Mouse (Mus musculus) heart, embryonic 11.5 days (tissue): ENCODE results near the gene Tmem211. TPM values are rescaled to one million over a fixed set of nuclear protein-coding genes. Genes with fewer than 3 reads are reported as not detected.

ENCODE experiments used
- ATAC-seq: fragments of 200-750 bp; cut with Nextera tagmentation; replicated peaks from 2 replicates; pipeline ENCODE4 v1.8.0; 2017; ENCODE audit warnings: moderate library complexity; ENCODE audit not compliant: insufficient number of reproducible peaks, low FRiP score, low TSS enrichment
- H3K27ac ChIP-seq: fragments of 300-500 bp; sonication (generic); 2 replicates; pipeline ENCODE4 v1.5.1; 2014; ENCODE audit warnings: mild to moderate bottlenecking, low read depth, low read length
- H3K27me3 ChIP-seq: fragments of 300-500 bp; sonication (generic); 2 replicates; pipeline ENCODE4 v1.6.1; 2014; ENCODE audit warnings: mild to moderate bottlenecking, low read length, mixed read lengths; ENCODE audit not compliant: control insufficient read depth, insufficient read depth
- H3K36me3 ChIP-seq: fragments of 300-500 bp; sonication (generic); 2 replicates; pipeline ENCODE4 v1.6.1; 2014; ENCODE audit warnings: mild to moderate bottlenecking, low read length, moderate library complexity, mixed read lengths; ENCODE audit not compliant: control insufficient read depth, insufficient read depth
- H3K4me1 ChIP-seq: fragments of 300-500 bp; sonication (generic); 2 replicates; pipeline ENCODE4 v1.6.1; 2014; ENCODE audit warnings: low read length; ENCODE audit not compliant: control insufficient read depth, insufficient read depth
- H3K4me2 ChIP-seq: fragments of 300-500 bp; sonication (generic); 2 replicates; pipeline ENCODE4 v1.6.1; 2014; ENCODE audit warnings: mild to moderate bottlenecking, moderate library complexity
- H3K4me3 ChIP-seq: fragments of 300-500 bp; sonication (generic); 2 replicates; pipeline ENCODE4 v1.5.1; 2014; ENCODE audit warnings: low read depth, low read length
- H3K9ac ChIP-seq: fragments of 300-500 bp; sonication (generic); 2 replicates; pipeline ENCODE4 v1.6.1; 2014; ENCODE audit warnings: mild to moderate bottlenecking, low read depth, low read length, moderate library complexity
- H3K9me3 ChIP-seq: fragments of 300-500 bp; sonication (generic); replicated peaks from 2 replicates; pipeline ENCODE4 v1.6.1; 2016; ENCODE audit warnings: low read length; ENCODE audit not compliant: control insufficient read depth
- WGBS: fragments of 180-500 bp; shearing (Covaris S2); extraction: QIAGEN DNeasy Blood & Tissue Kit; methylation state at CpG from one replicate; pipeline ENCODE4 v1.1.7; 2014; ENCODE audit not compliant: insufficient replicate concordance; 5-methylcytosine and 5-hydroxymethylcytosine counted together
- polyA plus RNA-seq: library from polyadenylated mRNA; unstranded; fragments of >200 nt; fragmentation: Nextera tagmentation; extraction: Ambion mirVana; gene quantifications from 2 replicates; pipeline ENCODE4 v1.2.1, GENCODE M21; 2014

Gene Tmem211
- not detected in 2 replicates for polyA plus RNA-seq

GRCm38 (mm10) chr5:113226632-113227102, at the start of gene Tmem211:
Gene Tmem211, plus strand, starts transcription at chr5:113226909.
- Histone ChIP-seq H3K4me2 (peak within 1 kb of the TSS; percentile 61), H3K36me3 (no peaks in the 10 kb centered on the region), H3K9me3 (no peaks in the 10 kb centered on the region), H3K27me3 (no peaks in the 10 kb centered on the region), H3K9ac (peak within 1 kb of the TSS; percentile 59), H3K4me3 (peak within 1 kb of the TSS; percentile 27; the same call in 1 of the 2 replicates), H3K4me1 (peaks cover 5% of the 10 kb centered on the region; the same call in 1 of the 2 replicates), H3K27ac (peak within 1 kb of the TSS; percentile 57; the same call in 1 of the 2 replicates)
- ATAC-seq: 0 out of 2 replicates have a peak, but pooled peaks have one; percentile 43
- under 1% methylated on average over 13 of the region's 13 CpGs for WGBS

- no peaks in the 10 kb centered on the region for H3K27me3 ChIP-seq
- peak overlapping the region; percentile 72 for H3K4me2 ChIP-seq
- WGBS: 7% methylated on average over 5 of the region's 9 CpGs
- H3K9ac ChIP-seq: peak overlapping the region; percentile 67
- peak overlapping the region; percentile 39 for H3K4me3 ChIP-seq
- peaks cover 7% of the 10 kb centered on the region for H3K4me1 ChIP-seq
- H3K36me3 ChIP-seq: no peaks in the 10 kb centered on the region
- peak overlapping the region; percentile 73 for H3K27ac ChIP-seq
- ATAC-seq: no peak
- H3K9me3 ChIP-seq: no peaks in the 10 kb centered on the region
Measured at GRCm38 (mm10) chr5:113179451-113179842, 47.3 kb upstream of the Tmem211 start.

GRCm38 (mm10) chr5:113179843-113180682, 46.6 kb upstream of the Tmem211 start:
- Histone ChIP-seq H3K4me3 (peak overlapping the region; percentile 39), H3K9ac (peak overlapping the region; percentile 67), H3K27me3 (no peaks in the 10 kb centered on the region), H3K27ac (peak overlapping the region; percentile 73), H3K4me1 (peaks cover 7% of the 10 kb centered on the region), H3K4me2 (peak overlapping the region; percentile 72), H3K36me3 (no peaks in the 10 kb centered on the region), H3K9me3 (no peaks in the 10 kb centered on the region)
- 3% methylated on average over 28 of the region's 30 CpGs for WGBS
- ATAC-seq: peak; percentile 63; the same call in 1 of the 2 replicates

DNA sequence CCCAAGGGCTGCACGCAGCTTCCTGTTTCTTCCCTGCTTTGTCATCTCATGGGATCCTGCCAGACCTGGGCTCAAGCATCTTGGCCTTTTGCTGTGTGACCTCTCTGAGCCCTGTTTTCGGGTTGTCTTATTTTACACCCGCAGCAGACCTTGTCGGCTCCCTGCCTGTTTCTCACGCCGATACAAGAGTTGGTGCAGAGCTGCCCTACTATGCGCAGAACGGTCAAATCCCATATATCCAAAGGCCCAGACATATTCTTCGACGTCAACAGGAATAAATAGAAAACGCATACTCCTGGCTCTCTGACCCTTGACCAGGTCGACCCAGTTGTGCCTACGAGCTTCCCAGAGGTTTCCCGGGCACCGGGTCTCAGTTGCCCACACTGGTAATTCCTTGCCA, 46.0 kb upstream of the Tmem211 start:
- ATAC-seq: no peak
- peaks cover 7% of the 10 kb centered on the region for H3K4me1 ChIP-seq
- H3K4me2 ChIP-seq: peak overlapping the region; percentile 72
- WGBS: 79% methylated on average over 15 of the region's 15 CpGs
- H3K4me3 ChIP-seq: peak overlapping the region; percentile 39; the same call in 1 of the 2 replicates
- H3K9me3 ChIP-seq: no peaks in the 10 kb centered on the region
- H3K27me3 ChIP-seq: no peaks in the 10 kb centered on the region
- no peak overlapping the region for H3K9ac ChIP-seq
- H3K27ac ChIP-seq: peak overlapping the region; percentile 73
- no peaks in the 10 kb centered on the region for H3K36me3 ChIP-seq

DNA sequence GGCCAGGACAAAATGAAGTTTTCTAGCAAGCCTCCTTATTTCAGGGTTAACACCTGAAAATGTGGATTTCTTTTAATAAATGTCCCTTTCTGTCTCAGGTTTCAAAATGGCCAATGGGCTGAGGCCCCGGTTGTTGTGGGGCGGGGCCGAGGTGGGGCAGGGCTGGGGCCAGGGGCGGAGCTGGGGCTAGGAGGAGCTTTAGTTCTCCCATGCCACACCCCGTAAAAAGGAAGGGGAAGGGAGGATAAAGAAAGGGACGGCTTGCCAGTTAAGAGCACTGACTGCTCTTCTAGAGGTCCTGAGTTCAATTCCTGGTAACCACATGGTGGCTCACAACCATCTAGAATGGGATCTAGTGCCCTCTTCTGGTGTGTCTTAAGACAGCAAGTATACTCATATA, 45.3 kb upstream of the Tmem211 start:
- no peak overlapping the region for H3K4me3 ChIP-seq
- WGBS: 38% methylated on average over 6 of the region's 6 CpGs
- no peak overlapping the region; the same call in 1 of the 2 replicates for H3K27ac ChIP-seq
- ATAC-seq: no peak
- H3K36me3 ChIP-seq: no peaks in the 10 kb centered on the region
- no peaks in the 10 kb centered on the region for H3K27me3 ChIP-seq
- H3K4me2 ChIP-seq: no peak overlapping the region; the same call in 1 of the 2 replicates
- no peaks in the 10 kb centered on the region for H3K9me3 ChIP-seq
- peaks cover 7% of the 10 kb centered on the region for H3K4me1 ChIP-seq
- H3K9ac ChIP-seq: no peak overlapping the region

DNA sequence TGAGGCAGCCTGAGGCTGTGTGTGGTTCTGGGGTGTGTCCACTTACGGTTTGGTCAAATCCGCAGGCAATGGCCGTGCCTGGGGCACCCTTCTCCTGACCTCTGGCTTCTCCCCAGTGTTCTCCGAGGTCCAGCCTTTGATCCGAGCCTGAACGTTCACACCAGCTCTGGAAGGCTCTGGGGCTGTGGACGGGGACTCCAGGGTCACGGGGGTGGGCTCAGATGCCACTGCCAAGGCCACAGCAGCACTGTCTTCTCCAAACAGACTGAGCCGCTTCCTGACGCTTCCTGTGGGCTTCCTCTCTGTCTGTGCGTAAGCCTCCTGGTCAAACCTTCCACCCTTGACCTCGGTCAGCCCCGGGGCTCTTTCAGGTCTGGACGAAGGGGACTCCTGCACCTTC, 36.2 kb upstream of the Tmem211 start:
- H3K4me1 ChIP-seq: 0 out of 2 replicates have a peak, but pooled peaks cover 3% of the 10 kb centered on the region
- no peak overlapping the region for H3K27ac ChIP-seq
- 56% methylated on average over 14 of the region's 14 CpGs for WGBS
- no peak overlapping the region for H3K4me3 ChIP-seq
- no peaks in the 10 kb centered on the region for H3K36me3 ChIP-seq
- H3K9me3 ChIP-seq: no peaks in the 10 kb centered on the region
- no peaks in the 10 kb centered on the region for H3K27me3 ChIP-seq
- ATAC-seq: no peak
- no peak overlapping the region for H3K4me2 ChIP-seq
- no peak overlapping the region for H3K9ac ChIP-seq

- no peaks in the 10 kb centered on the region for H3K36me3 ChIP-seq
- no peak overlapping the region for H3K4me3 ChIP-seq
- no peaks in the 10 kb centered on the region for H3K9me3 ChIP-seq
- no peak overlapping the region for H3K9ac ChIP-seq
- 71% methylated on average over 14 of the region's 14 CpGs for WGBS
- H3K27ac ChIP-seq: no peak overlapping the region
- peaks cover 6% of the 10 kb centered on the region; the same call in 1 of the 2 replicates for H3K4me1 ChIP-seq
- ATAC-seq: no peak
- no peaks in the 10 kb centered on the region for H3K27me3 ChIP-seq
- no peak overlapping the region for H3K4me2 ChIP-seq
Measured at GRCm38 (mm10) chr5:113191901-113192300, 34.8 kb upstream of the Tmem211 start.

DNA sequence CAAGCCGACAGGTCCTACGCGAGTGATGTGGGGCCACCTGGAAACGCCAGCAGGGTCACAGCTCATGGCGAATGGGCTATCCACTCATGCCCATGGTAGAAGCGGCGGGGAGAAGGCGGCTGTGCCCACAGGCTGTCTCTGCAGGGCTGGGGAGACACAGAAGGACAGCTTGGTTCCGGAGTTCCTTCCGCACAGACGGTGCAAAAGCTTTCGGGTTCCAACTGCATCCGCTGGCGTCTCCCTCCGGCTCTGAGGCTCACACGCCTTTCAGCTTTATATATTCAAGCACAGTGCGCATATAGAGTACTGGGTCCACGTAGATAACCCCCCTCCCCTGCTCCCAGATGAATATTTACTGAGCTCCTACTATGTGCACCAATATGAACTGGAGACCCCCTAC, 32.9 kb upstream of the Tmem211 start:
- no peak overlapping the region for H3K9ac ChIP-seq
- H3K4me1 ChIP-seq: peaks cover 20% of the 10 kb centered on the region; the same call in 1 of the 2 replicates
- H3K4me2 ChIP-seq: no peak overlapping the region
- no peak overlapping the region for H3K4me3 ChIP-seq
- no peaks in the 10 kb centered on the region for H3K27me3 ChIP-seq
- ATAC-seq: no peak
- no peak overlapping the region for H3K27ac ChIP-seq
- whole genome bisulfite sequencing: 91% methylated on average over 18 of the region's 18 CpGs
- H3K9me3 ChIP-seq: no peaks in the 10 kb centered on the region
- H3K36me3 ChIP-seq: no peaks in the 10 kb centered on the region
